Mouse (Mus musculus) myocyte (in vitro differentiated cells): ENCODE results near the gene Gm11172. TPM values are rescaled to one million over a fixed set of nuclear protein-coding genes. Genes with fewer than 3 reads are reported as not detected.
A peak's percentile ranks its signal among the peaks of the same experiment; 100 is the strongest.
"Not testable (repeated sequence)": the region's sequence is repeated elsewhere in the genome, so short reads cannot be mapped to it uniquely, and the experiment has no call there.

Experiments
- H3K27me3 ChIP-seq: one replicate; pipeline ENCODE4 v1.6.1; 2011; ENCODE audit not compliant: control insufficient read depth, insufficient read depth, insufficient read length
- H3K36me3 ChIP-seq: one replicate; pipeline ENCODE4 v1.6.1; 2011; ENCODE audit not compliant: control insufficient read depth, insufficient read depth
- H3K4me2 ChIP-seq: one replicate; pipeline ENCODE4 v1.6.1; 2011; ENCODE audit warnings: low read depth, control low read depth
- H3K4me3 ChIP-seq: one replicate; pipeline ENCODE4 v1.5.1; 2011; ENCODE audit warnings: mild to moderate bottlenecking, control low read depth, moderate library complexity
- H3K79me2 ChIP-seq: one replicate; pipeline ENCODE4 v1.6.1; 2011; ENCODE audit not compliant: control insufficient read depth, insufficient read depth
- H3ac ChIP-seq: one replicate; pipeline ENCODE4 v1.6.1; 2011; ENCODE audit not compliant: control insufficient read depth, insufficient read length
- CEBPB ChIP-seq: IDR thresholded peaks from 2 replicates; pipeline ENCODE4 v1.6.1; 2011; ENCODE audit warnings: mild to moderate bottlenecking, moderate library complexity; ENCODE audit not compliant: poor library complexity, insufficient read depth, severe bottlenecking
- E2F4 ChIP-seq: IDR thresholded peaks from one replicate; pipeline ENCODE4 v1.6.1; 2011; ENCODE audit warnings: mild to moderate bottlenecking, control low read depth, moderate library complexity; ENCODE audit not compliant: insufficient read depth
- MAX ChIP-seq: IDR thresholded peaks from one replicate; pipeline ENCODE4 v1.6.1; 2011; ENCODE audit warnings: low read depth, mild to moderate bottlenecking, control low read depth
- MYOD1 ChIP-seq, 3 experiments: IDR thresholded peaks; one replicate each; pipeline ENCODE4 v1.6.1; 2011; ENCODE audit warnings: control low read depth in 2 of 3, low read depth in 2 of 3, mild to moderate bottlenecking in 2 of 3, moderate library complexity in 1 of 3; ENCODE audit not compliant: insufficient read length in 2 of 3, control insufficient read depth in 1 of 3
- MYOG ChIP-seq, 3 experiments: IDR thresholded peaks; one replicate each; pipeline ENCODE4 v1.6.1; 2011; ENCODE audit warnings: control low read depth in 2 of 3, low read depth in 2 of 3, mild to moderate bottlenecking in 2 of 3; ENCODE audit not compliant: insufficient read length in 2 of 3, control insufficient read depth in 1 of 3, insufficient read depth in 1 of 3
- POLR2A ChIP-seq: IDR thresholded peaks from one replicate; pipeline ENCODE4 v1.6.1; 2011; ENCODE audit warnings: low read depth, mild to moderate bottlenecking, control low read depth, moderate library complexity; ENCODE audit not compliant: insufficient read length
- POLR2AphosphoS2 ChIP-seq: IDR thresholded peaks from one replicate; pipeline ENCODE4 v1.6.1; 2011; ENCODE audit warnings: low read depth, control low read depth; ENCODE audit not compliant: insufficient read length
- REST ChIP-seq: IDR thresholded peaks from one replicate; pipeline ENCODE4 v1.6.1; 2011; ENCODE audit warnings: mild to moderate bottlenecking, control low read depth, moderate library complexity; ENCODE audit not compliant: insufficient read depth, insufficient read length
- SRF ChIP-seq: IDR thresholded peaks from one replicate; pipeline ENCODE4 v1.6.1; 2011; ENCODE audit warnings: low read depth; ENCODE audit not compliant: control insufficient read depth, insufficient read length
- TCF12 ChIP-seq: IDR thresholded peaks from one replicate; pipeline ENCODE4 v1.6.1; 2011; ENCODE audit warnings: mild to moderate bottlenecking, control low read depth; ENCODE audit not compliant: poor library complexity, insufficient read depth, severe bottlenecking
- TCF3 ChIP-seq: IDR thresholded peaks from one replicate; pipeline ENCODE4 v1.6.1; 2011; ENCODE audit warnings: low read depth, control low read depth; ENCODE audit not compliant: insufficient read length
- USF1 ChIP-seq: IDR thresholded peaks from one replicate; pipeline ENCODE4 v1.6.1; 2011; ENCODE audit warnings: low read depth, mild to moderate bottlenecking, control low read depth, moderate library complexity
- polyA plus RNA-seq: library from polyadenylated mRNA; unstranded; fragments of >200 nt; fragmentation: generic; extraction: Trizol; gene quantifications from one replicate; pipeline ENCODE4 v1.2.1, GENCODE M21; 2012; ENCODE audit warnings: missing spikeins

Gene Gm11172
- polyA plus RNA-seq, 1 experiment = not detected

DNA sequence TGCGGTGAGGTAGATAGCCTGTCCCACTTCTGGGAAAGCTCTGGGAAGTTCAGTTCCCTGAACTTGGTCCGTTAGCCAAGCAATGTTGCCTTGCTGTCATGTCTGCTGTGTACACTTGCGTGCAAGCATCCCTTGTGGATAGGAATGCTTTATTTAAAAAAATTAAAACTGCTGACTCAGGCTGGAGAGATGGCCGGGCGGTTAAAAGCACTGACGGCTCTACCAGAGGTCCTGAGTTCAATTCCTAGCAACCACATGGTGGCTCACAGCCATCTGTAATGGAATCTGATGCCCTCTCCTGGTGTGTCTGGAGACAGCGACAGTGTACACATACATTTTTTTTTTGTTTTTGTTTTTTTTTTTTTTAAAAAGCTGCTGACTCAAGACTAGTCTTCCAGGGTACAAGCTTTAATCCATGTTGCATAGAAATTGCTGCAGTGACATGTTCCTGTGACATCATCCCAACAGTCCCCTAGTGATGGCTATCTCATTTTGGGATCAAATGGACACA, 25.1 kb upstream of the Gm11172 start:
- no peak for TF ChIP-seq REST
- TF ChIP-seq SRF = no peak
- no peak for TF ChIP-seq MYOD1 (IDR thresholded peaks at IDR 0.05; ENCODE audit: control insufficient read depth in 1 of 3, insufficient read length in 2 of 3, low read depth in 2 of 3)
- no peak for TF ChIP-seq POLR2AphosphoS2
- TF ChIP-seq E2F4 = no peak
- TF ChIP-seq USF1 = no peak
- TF ChIP-seq POLR2A = no peak
- TF ChIP-seq TCF12 = no peak
- no peak for TF ChIP-seq CEBPB
- TF ChIP-seq TCF3 = no peak
- TF ChIP-seq MYOG (IDR thresholded peaks at IDR 0.05; ENCODE audit: control insufficient read depth in 1 of 3, insufficient read depth in 1 of 3, insufficient read length in 2 of 3, low read depth in 2 of 3) = no peak
- no peak for TF ChIP-seq MAX
- Histone ChIP-seq H3K36me3 (no peaks in the 10 kb centered on the region), H3K4me2 (no peak overlapping the region), H3K27me3 (no peaks in the 10 kb centered on the region), H3K4me3 (no peak overlapping the region), H3K79me2 (peaks cover 5% of the 10 kb centered on the region), H3ac (no peak overlapping the region)

DNA sequence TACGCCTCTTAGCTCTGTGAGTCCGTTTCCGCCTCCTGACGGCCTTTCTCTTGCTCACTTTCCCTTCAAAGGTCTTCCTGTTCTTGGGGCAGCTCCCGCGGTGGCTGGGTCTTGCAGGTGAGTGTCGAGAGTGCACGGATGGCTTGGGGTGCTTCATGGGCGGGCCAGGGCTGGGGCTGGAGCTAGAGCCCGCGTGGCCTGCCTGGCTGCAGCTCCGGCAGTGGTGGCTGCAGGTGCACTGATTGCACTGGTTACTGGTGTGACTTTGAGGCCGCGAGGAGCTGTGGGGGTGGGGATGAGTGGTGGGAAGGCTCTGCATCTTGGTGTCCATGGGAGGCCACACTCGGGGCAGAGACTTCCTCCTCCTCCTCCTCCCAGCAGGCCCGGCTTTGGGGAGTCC, 24.4 kb upstream of the Gm11172 start, which contains the start of gene Tnp2:
TSS of gene Tnp2 (minus strand) at position 390 of the 400 bp plus-strand sequence.
- Histone ChIP-seq H3K27me3 (no peaks in the 10 kb centered on the region), H3K4me3 (no peak within 1 kb of the TSS), H3K4me2 (no peak within 1 kb of the TSS), H3K36me3 (no peaks in the 10 kb centered on the region), H3ac (no peak within 1 kb of the TSS), H3K79me2 (peaks cover 3% of the 10 kb centered on the region)
- TF ChIP-seq TCF3 = no peak
- no peak for TF ChIP-seq MYOD1 (IDR thresholded peaks at IDR 0.05; ENCODE audit: control insufficient read depth in 1 of 3, insufficient read length in 2 of 3, low read depth in 2 of 3)
- no peak for TF ChIP-seq POLR2AphosphoS2
- TF ChIP-seq REST = no peak
- TF ChIP-seq POLR2A = no peak
- no peak for TF ChIP-seq E2F4
- no peak for TF ChIP-seq USF1
- no peak for TF ChIP-seq CEBPB
- TF ChIP-seq SRF = no peak
- TF ChIP-seq MAX = no peak
- no peak for TF ChIP-seq TCF12
- no peak for TF ChIP-seq MYOG (IDR thresholded peaks at IDR 0.05; ENCODE audit: control insufficient read depth in 1 of 3, insufficient read depth in 1 of 3, insufficient read length in 2 of 3, low read depth in 2 of 3)

DNA sequence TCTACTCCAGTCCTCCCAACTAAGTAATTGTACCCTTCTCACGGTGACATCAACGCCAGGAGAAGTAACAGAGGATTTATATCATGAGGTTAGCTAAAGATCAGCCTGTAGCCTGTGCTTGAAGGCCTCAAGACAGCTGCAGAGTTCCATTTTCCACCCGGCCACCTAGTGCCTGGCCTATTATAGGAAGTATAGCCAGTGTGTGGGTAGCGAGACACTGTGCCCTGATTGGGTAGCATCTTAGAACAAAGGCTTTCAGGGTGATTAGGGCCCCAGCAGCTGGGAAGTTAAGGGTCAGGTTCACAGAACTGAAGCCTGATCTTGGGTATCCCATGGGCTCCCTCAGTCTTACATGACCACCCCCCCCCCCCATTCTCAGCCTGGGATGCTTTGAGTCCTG, 23.8 kb upstream of the Gm11172 start:
- no peaks in the 10 kb centered on the region for H3K27me3 ChIP-seq
- no peak overlapping the region for H3K4me3 ChIP-seq
- H3K79me2 ChIP-seq = no peaks in the 10 kb centered on the region
- no peak overlapping the region for H3K4me2 ChIP-seq
- H3K36me3 ChIP-seq = no peaks in the 10 kb centered on the region
- H3ac ChIP-seq = no peak overlapping the region
- TF ChIP-seq MYOD1 (IDR thresholded peaks at IDR 0.05; ENCODE audit: control insufficient read depth in 1 of 3, insufficient read length in 2 of 3, low read depth in 2 of 3) (peak in 1 of 3 experiments; percentile 43), E2F4 (no peak), TCF12 (no peak), REST (no peak), MYOG (IDR thresholded peaks at IDR 0.05; ENCODE audit: control insufficient read depth in 1 of 3, insufficient read depth in 1 of 3, insufficient read length in 2 of 3, low read depth in 2 of 3) (no peak)

DNA sequence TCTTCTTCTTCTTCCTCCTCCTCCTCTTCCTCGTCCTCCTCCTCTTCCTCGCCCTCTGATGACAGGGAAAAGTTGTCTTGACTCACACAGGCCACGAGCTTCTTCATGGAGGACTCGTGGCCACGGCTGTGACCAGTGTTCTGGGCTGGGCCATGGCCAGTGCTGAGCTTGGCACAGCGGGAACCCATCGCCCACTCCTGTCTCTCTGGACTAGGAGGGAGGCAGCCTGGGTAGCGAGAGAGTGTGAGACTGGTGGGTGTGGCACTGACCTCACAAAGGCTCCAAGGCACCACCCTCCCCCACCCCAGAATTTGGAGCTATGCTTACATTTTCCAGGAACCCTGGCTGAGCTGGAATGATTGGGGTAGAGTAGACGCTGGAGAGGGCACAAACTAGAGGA, 22.0 kb upstream of the Gm11172 start, which contains the start of gene Prm3:
TSS of gene Prm3 (minus strand) at position 213 of the 400 bp plus-strand sequence.
- Histone ChIP-seq H3K4me3 (no peak within 1 kb of the TSS), H3K36me3 (no peaks in the 10 kb centered on the region), H3K27me3 (no peaks in the 10 kb centered on the region), H3ac (no peak within 1 kb of the TSS), H3K79me2 (no peaks in the 10 kb centered on the region), H3K4me2 (no peak within 1 kb of the TSS)
- TF ChIP-seq TCF12 (no peak), MYOG (IDR thresholded peaks at IDR 0.05; ENCODE audit: control insufficient read depth in 1 of 3, insufficient read depth in 1 of 3, insufficient read length in 2 of 3, low read depth in 2 of 3) (no peak), REST (no peak), E2F4 (no peak), POLR2AphosphoS2 (no peak), CEBPB (no peak), MAX (no peak), USF1 (no peak)

DNA sequence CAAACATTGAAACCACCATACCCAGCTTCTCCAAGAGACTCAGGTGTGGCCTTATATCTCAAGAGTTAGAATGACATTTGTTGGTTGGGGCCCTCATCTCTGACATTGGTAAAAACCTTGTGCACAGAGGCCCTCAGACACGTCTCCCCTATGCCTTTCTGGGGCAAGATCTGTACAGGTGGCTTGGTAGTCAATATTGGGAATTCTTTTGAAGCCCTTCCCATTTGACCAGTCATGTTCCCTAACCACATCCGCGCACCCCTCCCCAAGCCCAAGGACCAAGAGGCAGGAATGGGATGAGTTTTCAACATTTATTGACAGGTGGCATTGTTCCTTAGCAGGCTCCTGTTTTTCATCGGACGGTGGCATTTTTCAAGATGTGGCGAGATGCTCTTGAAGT, 16.7 kb upstream of the Gm11172 start, which contains the start of gene Prm2:
TSS of gene Prm2 (minus strand) at position 101 of the 400 bp plus-strand sequence.
- TF ChIP-seq CEBPB (no peak), POLR2A (no peak), SRF (no peak), TCF12 (no peak), E2F4 (no peak)
- Histone ChIP-seq H3K4me2 (no peak within 1 kb of the TSS), H3K27me3 (no peaks in the 10 kb centered on the region), H3K79me2 (no peaks in the 10 kb centered on the region), H3ac (no peak within 1 kb of the TSS), H3K36me3 (no peaks in the 10 kb centered on the region), H3K4me3 (no peak within 1 kb of the TSS)

DNA sequence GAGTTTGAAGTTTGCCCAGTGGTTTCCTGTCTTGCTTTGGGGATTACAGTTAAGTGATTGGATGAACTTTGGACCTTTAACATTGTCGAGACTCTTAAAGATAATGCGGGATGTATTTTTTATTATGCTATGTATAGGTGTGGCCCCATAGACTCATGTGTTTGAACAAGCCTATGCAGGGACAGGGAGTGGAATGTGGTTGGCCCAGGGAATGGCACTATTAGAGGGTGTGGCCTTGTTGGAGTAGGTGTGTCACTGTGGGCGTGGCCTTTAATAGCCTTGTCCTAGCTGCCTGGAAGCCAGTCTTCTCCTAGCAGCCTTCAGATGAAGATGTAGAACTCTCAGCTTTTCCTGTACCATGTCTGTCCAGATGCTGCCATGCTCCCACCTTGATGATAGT, 10.3 kb upstream of the Gm11172 start:
- not testable (repeated sequence) for H3ac ChIP-seq, H3K4me2 ChIP-seq, H3K36me3 ChIP-seq, H3K79me2 ChIP-seq, H3K4me3 ChIP-seq, H3K27me3 ChIP-seq
